Mouse (Mus musculus) stomach, embryonic 15.5 days (tissue): ENCODE measurements around the gene Srsf10. TPM values are rescaled to one million over a fixed set of nuclear protein-coding genes. Genes with fewer than 3 reads are reported as not detected.
A peak's percentile ranks its signal among the peaks of the same experiment; 100 is the strongest.

Experiments used
- ATAC-seq: fragments of 200-750 bp; cut with Nextera tagmentation; 2 replicates; pipeline ENCODE4 v1.8.0; 2017; ENCODE audit warnings: low read depth, moderate number of reproducible peaks, moderate TSS enrichment; ENCODE audit not compliant: insufficient read depth, low FRiP score
- H3K27ac ChIP-seq: fragments of 300-500 bp; sonication (generic); 2 replicates; pipeline ENCODE4 v1.5.1; 2015; ENCODE audit warnings: mild to moderate bottlenecking, inconsistent platforms
- H3K27me3 ChIP-seq: fragments of 300-500 bp; sonication (generic); replicated peaks from 2 replicates; pipeline ENCODE4 v1.6.1; 2015; ENCODE audit warnings: inconsistent platforms
- H3K36me3 ChIP-seq: fragments of 300-500 bp; sonication (generic); 2 replicates; pipeline ENCODE4 v1.6.1; 2015; ENCODE audit warnings: inconsistent platforms
- H3K4me1 ChIP-seq: fragments of 300-500 bp; sonication (generic); 2 replicates; pipeline ENCODE4 v1.6.1; 2015; ENCODE audit warnings: inconsistent platforms
- H3K4me2 ChIP-seq: fragments of 300-500 bp; sonication (generic); 2 replicates; pipeline ENCODE4 v1.6.1; 2015; ENCODE audit warnings: mild to moderate bottlenecking, inconsistent platforms
- H3K4me3 ChIP-seq: fragments of 300-500 bp; sonication (generic); replicated peaks from 2 replicates; pipeline ENCODE4 v1.5.1; 2015; ENCODE audit warnings: inconsistent platforms
- H3K9ac ChIP-seq: fragments of 300-500 bp; sonication (generic); 2 replicates; pipeline ENCODE4 v1.6.1; 2015; ENCODE audit warnings: inconsistent platforms
- H3K9me3 ChIP-seq: fragments of 300-500 bp; sonication (generic); 2 replicates; pipeline ENCODE4 v1.6.1; 2016; ENCODE audit warnings: inconsistent platforms
- WGBS: fragments of 180-500 bp; shearing (Covaris S2); methylation state at CpG from one replicate; pipeline ENCODE4 v1.1.7; 2015; 5-methylcytosine and 5-hydroxymethylcytosine counted together
- polyA plus RNA-seq: library from polyadenylated mRNA; unstranded; fragments of >200 nt; fragmentation: Nextera tagmentation; extraction: Ambion mirVana; gene quantifications from 2 replicates; pipeline ENCODE4 v1.2.1, GENCODE M21; 2015

The Srsf10 gene
- polyA plus RNA-seq, 1 experiment from 2014 or later, result 204 TPM

GRCm38 (mm10) chr4:135857597-135858186, 2.1 kb downstream of the Srsf10 start:
- H3K9me3 ChIP-seq, result no peaks in the 10 kb centered on the region
- peak overlapping the region; percentile 90 for H3K4me3 ChIP-seq
- ATAC-seq, result no peak
- 6% methylated on average over 7 of the region's 7 CpGs for WGBS
- no peaks in the 10 kb centered on the region; the same call in 1 of the 2 replicates for H3K36me3 ChIP-seq
- H3K9ac ChIP-seq, result peak overlapping the region; percentile 5; the same call in 1 of the 2 replicates
- H3K4me2 ChIP-seq, result peak overlapping the region; percentile 59
- H3K27me3 ChIP-seq, result no peaks in the 10 kb centered on the region
- peaks cover 22% of the 10 kb centered on the region for H3K4me1 ChIP-seq
- no peak overlapping the region for H3K27ac ChIP-seq

- no peak overlapping the region for H3K4me2 ChIP-seq
- H3K9ac ChIP-seq, result no peak overlapping the region
- peaks cover 9% of the 10 kb centered on the region; the same call in 1 of the 2 replicates for H3K4me1 ChIP-seq
- peak overlapping the region; percentile 58; the same call in 1 of the 2 replicates for H3K27ac ChIP-seq
- H3K4me3 ChIP-seq, result no peak overlapping the region
- no peaks in the 10 kb centered on the region for H3K9me3 ChIP-seq
- 44% methylated on average over 2 of the region's 2 CpGs for WGBS
- H3K27me3 ChIP-seq, result no peaks in the 10 kb centered on the region
- no peak for ATAC-seq
- 0 out of 2 replicates have a peak, but pooled peaks cover 12% of the 10 kb centered on the region for H3K36me3 ChIP-seq
Observed at GRCm38 (mm10) chr4:135868996-135869395, 13.4 kb downstream of the Srsf10 start.

GRCm38 (mm10) chr4:135870227-135871023, 14.9 kb downstream of the Srsf10 start:
- ATAC-seq, result no peak
- Histone ChIP-seq H3K27me3 (no peaks in the 10 kb centered on the region), H3K9ac (no peak overlapping the region), H3K27ac (no peak overlapping the region), H3K36me3 (0 out of 2 replicates have a peak, but pooled peaks cover 12% of the 10 kb centered on the region), H3K4me1 (peaks cover 21% of the 10 kb centered on the region), H3K4me3 (no peak overlapping the region), H3K9me3 (no peaks in the 10 kb centered on the region), H3K4me2 (peak overlapping the region; percentile 36)
- 22% methylated on average over 2 of the region's 2 CpGs for WGBS

GRCm38 (mm10) chr4:135872015-135872414, 16.5 kb downstream of the Srsf10 start:
- 31% methylated on average over 3 of the region's 3 CpGs for WGBS
- Histone ChIP-seq H3K4me3 (peak overlapping the region; percentile 77), H3K9me3 (no peaks in the 10 kb centered on the region), H3K27ac (peak overlapping the region; percentile 13; the same call in 1 of the 2 replicates), H3K9ac (no peak overlapping the region), H3K4me2 (peak overlapping the region; percentile 75), H3K36me3 (0 out of 2 replicates have a peak, but pooled peaks cover 7% of the 10 kb centered on the region), H3K4me1 (peaks cover 35% of the 10 kb centered on the region), H3K27me3 (no peaks in the 10 kb centered on the region)
- no peak for ATAC-seq

- H3K4me1 ChIP-seq, result peaks cover 36% of the 10 kb centered on the region
- 0 out of 2 replicates have a peak, but pooled peaks cover 7% of the 10 kb centered on the region for H3K36me3 ChIP-seq
- 4% methylated on average over 17 of the region's 17 CpGs for WGBS
- H3K27me3 ChIP-seq, result no peaks in the 10 kb centered on the region
- ATAC-seq, result no peak
- H3K27ac ChIP-seq, result peak overlapping the region; percentile 100
- H3K9me3 ChIP-seq, result no peaks in the 10 kb centered on the region
- H3K4me3 ChIP-seq, result peak overlapping the region; percentile 77
- H3K9ac ChIP-seq, result peak overlapping the region; percentile 76
- peak overlapping the region; percentile 75 for H3K4me2 ChIP-seq
Observed at GRCm38 (mm10) chr4:135872589-135873391, 17.2 kb downstream of the Srsf10 start.

GRCm38 (mm10) chr4:135873526-135874202, 18.1 kb downstream of the Srsf10 start, which contains the start of gene Pnrc2:
Gene Pnrc2, minus strand, starts transcription at chr4:135873850.
- 0 out of 2 replicates have a peak, but pooled peaks cover 7% of the 10 kb centered on the region for H3K36me3 ChIP-seq
- under 1% methylated on average over 59 of the region's 60 CpGs for WGBS

GRCm38 (mm10) chr4:135874564-135875535, 19.3 kb downstream of the Srsf10 start:
- Histone ChIP-seq H3K4me2 (peak overlapping the region; percentile 75; the same call in 1 of the 2 replicates), H3K4me1 (peaks cover 36% of the 10 kb centered on the region), H3K27ac (peak overlapping the region; percentile 98), H3K9ac (peak overlapping the region; percentile 46), H3K9me3 (no peaks in the 10 kb centered on the region), H3K4me3 (no peak overlapping the region; the same call in 1 of the 2 replicates), H3K27me3 (no peaks in the 10 kb centered on the region), H3K36me3 (0 out of 2 replicates have a peak, but pooled peaks cover 7% of the 10 kb centered on the region)
- no peak for ATAC-seq
- WGBS, result 74% methylated on average over 10 of the region's 10 CpGs

More at GRCm38 (mm10) chr4:135873526-135874202, 18.1 kb downstream of the Srsf10 start, which contains the start of gene Pnrc2:
- Histone ChIP-seq H3K4me1 (peaks cover 36% of the 10 kb centered on the region), H3K4me2 (peak within 1 kb of the TSS; percentile 75), H3K27ac (peak within 1 kb of the TSS; percentile 100), H3K4me3 (peak within 1 kb of the TSS; percentile 77), H3K9me3 (no peaks in the 10 kb centered on the region), H3K9ac (peak within 1 kb of the TSS; percentile 76), H3K27me3 (no peaks in the 10 kb centered on the region)
- peak; percentile 96 for ATAC-seq

- Histone ChIP-seq H3K4me3 (no peak overlapping the region), H3K4me1 (peaks cover 33% of the 10 kb centered on the region), H3K27me3 (no peaks in the 10 kb centered on the region), H3K9me3 (no peaks in the 10 kb centered on the region), H3K4me2 (peak overlapping the region; percentile 51), H3K9ac (no peak overlapping the region), H3K27ac (peak overlapping the region; percentile 98), H3K36me3 (0 out of 2 replicates have a peak, but pooled peaks cover 5% of the 10 kb centered on the region)
- ATAC-seq, result no peak
- WGBS, result 31% methylated on average over 7 of the region's 7 CpGs
Observed at GRCm38 (mm10) chr4:135875546-135875945, 20.0 kb downstream of the Srsf10 start.

- Histone ChIP-seq H3K9ac (no peak overlapping the region), H3K9me3 (no peaks in the 10 kb centered on the region), H3K27ac (peak overlapping the region; percentile 98), H3K4me2 (peak overlapping the region; percentile 51), H3K36me3 (0 out of 2 replicates have a peak, but pooled peaks cover 3% of the 10 kb centered on the region), H3K4me1 (peaks cover 32% of the 10 kb centered on the region), H3K4me3 (peak overlapping the region; percentile 21; the same call in 1 of the 2 replicates), H3K27me3 (no peaks in the 10 kb centered on the region)
- no peak for ATAC-seq
- WGBS, result 4% methylated on average over 9 of the region's 9 CpGs
Observed at GRCm38 (mm10) chr4:135875991-135876582, 20.5 kb downstream of the Srsf10 start.

- H3K9ac ChIP-seq, result no peak overlapping the region
- no peak for ATAC-seq
- no peaks in the 10 kb centered on the region for H3K27me3 ChIP-seq
- peaks cover 29% of the 10 kb centered on the region for H3K4me1 ChIP-seq
- H3K4me2 ChIP-seq, result peak overlapping the region; percentile 51
- 2% methylated on average over 16 of the region's 16 CpGs for whole genome bisulfite sequencing
- H3K9me3 ChIP-seq, result no peaks in the 10 kb centered on the region
- peak overlapping the region; percentile 21 for H3K4me3 ChIP-seq
- H3K27ac ChIP-seq, result peak overlapping the region; percentile 98
- 0 out of 2 replicates have a peak, but pooled peaks cover 3% of the 10 kb centered on the region for H3K36me3 ChIP-seq
Observed at GRCm38 (mm10) chr4:135876583-135877020, 21.1 kb downstream of the Srsf10 start.
